9 mouse cellular contexts compared by ENCODE assay signal in the genomic region with DNA sequence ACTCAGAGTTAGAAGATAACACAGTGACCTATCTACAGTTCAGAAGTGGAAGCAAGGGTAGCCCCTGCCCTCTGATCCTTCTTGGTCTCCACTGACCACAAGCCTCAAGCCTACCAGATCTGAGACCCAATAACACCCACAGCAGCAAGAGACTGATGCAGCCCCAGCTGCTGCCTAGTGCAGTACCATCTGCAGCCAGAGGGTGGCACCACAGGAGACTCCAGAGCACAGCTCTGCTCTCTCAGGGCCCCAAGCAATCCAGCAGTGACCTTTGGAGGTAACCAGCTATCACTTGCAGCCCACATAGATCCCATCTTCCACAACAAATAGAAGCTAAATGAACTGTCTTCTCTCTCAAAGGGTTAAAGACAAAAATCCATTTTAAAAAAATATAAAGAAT. TPM values are rescaled to one million over a fixed set of nuclear protein-coding genes. Genes with fewer than 3 reads are reported as not detected.
DNase-seq lines count a peak whose midpoint lies in the region; ATAC-seq and TF ChIP-seq lines count a peak whose summit lies in the region.
"Had no signal": no experiment of that assay in that cellular context is flagged by ENCODE, and none has a peak within 500 bp of the region (broad histone marks: within the 10 kb centered on the region; RNA-seq: fewer than 3 reads in every experiment).

No protein-coding gene starts in this region.

- no peak for TF ChIP-seq POLR2A in CH12.LX (IDR thresholded peaks at IDR 0.05; ENCODE audit: low read depth, low read length)

- ATAC-seq in embryonic facial prominence, embryonic 14.5 days (ENCODE audit: low read depth): peak; percentile 45

- H3K9me3 ChIP-seq in CH12.LX (replicated peaks; ENCODE audit: low read length): no peaks in the 10 kb centered on the region
- H3K9me3 ChIP-seq in embryonic facial prominence, embryonic 14.5 days (ENCODE audit: control insufficient read depth, low read length): no peaks in the 10 kb centered on the region
- no peaks in the 10 kb centered on the region for H3K9me3 ChIP-seq in heart, embryonic 10.5 days
- H3K9me3 ChIP-seq: heart, embryonic 15.5 days had no signal

- H3K36me3 ChIP-seq in CH12.LX (replicated peaks in 1 of 2; ENCODE audit: control insufficient read depth in 1 of 2, insufficient read depth in 1 of 2, low read length in 1 of 2): no peaks in the 10 kb centered on the region
- H3K36me3 ChIP-seq in embryonic facial prominence, embryonic 14.5 days (ENCODE audit: control insufficient read depth, insufficient read depth, low read length): no peaks in the 10 kb centered on the region
- no peaks in the 10 kb centered on the region for H3K36me3 ChIP-seq in heart, embryonic 10.5 days
- H3K36me3 ChIP-seq: heart, embryonic 15.5 days had no signal

- TF ChIP-seq EP300 in CH12.LX (IDR thresholded peaks at IDR 0.05; ENCODE audit: low read length): no peak

- in situ Hi-C loops in CH12.LX (cut with MboI; ENCODE audit: low pct_ligation_motif_present, low pct_unique_long_range_greater_than_20kb, low sequenced_read_pairs): loop anchor here (5.0 kb wide), 2 partner anchors 57 to 68 kb away; no protein-coding TSS in a partner anchor

- no peak overlapping the region for H3K27ac ChIP-seq in CH12.LX (ENCODE audit: insufficient read depth, low read depth)
- no peak overlapping the region for H3K27ac ChIP-seq in embryonic facial prominence, embryonic 14.5 days (replicated peaks; ENCODE audit: low read depth, low read length)
- no peak overlapping the region for H3K27ac ChIP-seq in heart, embryonic 10.5 days
- H3K27ac ChIP-seq: heart, embryonic 15.5 days had no signal

- no peaks in the 10 kb centered on the region for H3K79me2 ChIP-seq in CH12.LX (replicated peaks; ENCODE audit: control insufficient read depth, extremely low read depth, insufficient read depth, poor library complexity, severe bottlenecking)

- peak; percentile 91 to 93 for TF ChIP-seq CTCF in CH12.LX (conservative IDR thresholded peaks at IDR 0.05 in 1 of 2, IDR thresholded peaks at IDR 0.05 in 1 of 2; ENCODE audit: low read depth in 2 of 2, low read length in 2 of 2)

- H3K4me2 ChIP-seq in CH12.LX (ENCODE audit: insufficient read depth, low read depth, poor library complexity, severe bottlenecking): no peak overlapping the region
- H3K4me2 ChIP-seq in embryonic facial prominence, embryonic 14.5 days (ENCODE audit: low read depth, low read length): no peak overlapping the region
- H3K4me2 ChIP-seq: heart, embryonic 15.5 days had no signal

- TF ChIP-seq RAD21 in CH12.LX (IDR thresholded peaks at IDR 0.05; ENCODE audit: low read depth, low read length): peak; percentile 71

- dilution Hi-C loops in CH12.LX (cut with MboI; ENCODE audit: extremely low pct_ligation_motif_present, extremely low pct_unique_long_range_greater_than_20kb, low sequenced_read_pairs): no loop called here

- DNase-seq in CH12.LX (ENCODE audit: extremely low read depth): peak; percentile 79
- DNase-seq in adrenal gland, postnatal 36 days: peak; percentile 87 to 92
- DNase-seq in embryonic facial prominence, embryonic 14.5 days (ENCODE audit: low spot score): peak; percentile 46
- peak; percentile 88 for DNase-seq in heart, embryonic 10.5 days (ENCODE audit: low spot score)
- DNase-seq in layer of hippocampus, adult 18-20 months (ENCODE audit: low spot score in 2 of 2): peak; percentile 59 to 81
- peak; percentile 83 for DNase-seq in lung, postnatal 10 days
- DNase-seq in retina, adult 2 months (ENCODE audit: low read depth, low spot score): peak; percentile 41
- peak; percentile 56 for DNase-seq in thymus, postnatal 25 days

- H3K4me1 ChIP-seq in CH12.LX (ENCODE audit: control insufficient read depth in 1 of 2, insufficient read depth in 2 of 2): peaks cover 14 to 51% of the 10 kb centered on the region in 2 experiments
- no peaks in the 10 kb centered on the region for H3K4me1 ChIP-seq in embryonic facial prominence, embryonic 14.5 days (ENCODE audit: control insufficient read depth, insufficient read depth, low read length)
- H3K4me1 ChIP-seq in heart, embryonic 10.5 days: peaks cover 1% of the 10 kb centered on the region

- no peak overlapping the region for H3K9ac ChIP-seq in CH12.LX (ENCODE audit: insufficient read depth, low read depth)
- H3K9ac ChIP-seq in embryonic facial prominence, embryonic 14.5 days (ENCODE audit: low read depth, low read length): no peak overlapping the region
- H3K9ac ChIP-seq: heart, embryonic 15.5 days had no signal

- no peak overlapping the region for H3K4me3 ChIP-seq in CH12.LX (replicated peaks in 1 of 3; ENCODE audit: low read depth in 2 of 3, low read length in 2 of 3, poor library complexity in 1 of 3)
- H3K4me3 ChIP-seq in embryonic facial prominence, embryonic 14.5 days (ENCODE audit: low read depth, low read length): no peak overlapping the region
- no peak overlapping the region for H3K4me3 ChIP-seq in heart, embryonic 10.5 days
- H3K4me3 ChIP-seq: heart, embryonic 15.5 days had no signal

- H3K27me3 ChIP-seq in CH12.LX (replicated peaks): peaks cover 9% of the 10 kb centered on the region
- no peaks in the 10 kb centered on the region for H3K27me3 ChIP-seq in embryonic facial prominence, embryonic 14.5 days (replicated peaks; ENCODE audit: control insufficient read depth, insufficient read depth, low read length)
- peaks cover 18% of the 10 kb centered on the region; the same call in 1 of the 2 replicates for H3K27me3 ChIP-seq in heart, embryonic 10.5 days (ENCODE audit: insufficient read depth, poor library complexity, severe bottlenecking)
- H3K27me3 ChIP-seq: heart, embryonic 15.5 days had no signal

TF ChIP-seq in CH12.LX, 34 proteins besides CTCF, POLR2A, EP300 and RAD21:
- TF ChIP-seq JUN (IDR thresholded peaks at IDR 0.05; ENCODE audit: insufficient read depth, low read depth, low read length) (no peak), SMC3 (IDR thresholded peaks at IDR 0.05; ENCODE audit: low read depth, low read length) (peak; percentile 96)

RNA-seq across cellular contexts. Expression of gene Aqp12, which starts 8.3 kb away (rescaled TPM):
- total RNA-seq in CH12.LX (2012; rRNA removed) (not detected in 2 replicates), CH12.LX (2014; rRNA removed) (not detected in 2 replicates)
- not detected in 2 replicates for polyA plus RNA-seq in CH12.LX (2012; ENCODE audit: insufficient read length, low read depth)
- not detected for total RNA-seq in adrenal gland, postnatal 36 days (2021)
- polyA plus RNA-seq in embryonic facial prominence, embryonic 14.5 days (2014; fragmentation: Nextera tagmentation; extraction: Ambion mirVana): not detected in 2 replicates
- polyA plus RNA-seq in heart, embryonic 10.5 days (2016; fragmentation: Nextera tagmentation; extraction: Ambion mirVana): not detected in 2 replicates
- not detected for total RNA-seq in layer of hippocampus, adult 18-20 months (2021)
- polyA plus RNA-seq: heart, embryonic 15.5 days had no signal
